Mouse (Mus musculus): ENCODE data around the gene Polr3f. TPM values are rescaled to one million over a fixed set of nuclear protein-coding genes. Genes with fewer than 3 reads are reported as not detected.
A peak's percentile ranks its signal among the peaks of the same experiment; 100 is the strongest.

Gene Polr3f
- total RNA-seq, 2 experiments from 2014 or later, result 29.9 to 32.0 TPM

DNA sequence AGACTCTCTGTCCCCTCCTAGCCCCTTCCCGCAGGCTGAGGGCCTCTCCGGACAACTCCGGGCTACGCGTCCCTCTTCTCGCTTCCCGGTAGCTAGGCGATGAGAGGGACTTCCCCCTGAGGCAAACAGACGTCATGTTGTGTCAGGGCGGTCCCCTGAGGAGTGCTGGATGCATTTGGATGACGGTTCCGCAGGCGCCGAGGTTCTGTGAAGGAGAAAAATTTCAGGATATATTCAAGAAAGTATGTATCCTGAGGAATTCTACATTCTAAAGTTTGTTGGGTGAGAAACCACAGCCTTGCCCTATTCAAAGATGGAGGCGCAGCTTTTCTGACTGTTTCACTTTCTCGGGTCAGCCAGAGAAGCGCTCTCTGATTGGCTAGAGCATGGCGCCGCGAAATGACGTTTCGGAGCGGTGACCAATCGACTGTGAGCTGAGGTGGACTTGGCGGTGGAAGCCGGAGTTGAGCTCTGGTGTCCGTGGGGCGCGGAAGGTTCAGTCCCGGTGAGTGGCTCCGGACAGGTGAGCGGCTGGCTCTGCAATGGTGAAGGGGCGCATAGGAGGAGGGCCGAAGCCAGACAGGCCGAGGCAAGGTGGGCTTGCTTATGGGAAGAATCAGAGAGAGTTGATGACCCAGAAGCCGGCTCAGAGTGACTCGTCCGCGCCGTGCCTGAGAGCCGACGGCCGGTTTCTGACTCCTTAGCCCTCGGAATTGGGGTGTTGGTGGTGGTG is 28.5 kb downstream of the Polr3f start, which contains the start of gene Sec23b:
Gene Sec23b (plus strand): TSS at position 410 of the 733 bp plus-strand sequence.
- DNase-seq, result peak; percentile 95
- intact Hi-C loops (cut with DNase I), result no loop called here

- no peak for DNase-seq
- intact Hi-C loops (cut with DNase I), result no loop called here
Observed at GRCm38 (mm10) chr2:144588723-144589122, 61.2 kb downstream of the Polr3f start.

Other genes with a start within 250 kb of the Polr3f start
- under 1 TPM; 0.64 to 0.77 TPM for gene Ovol2, start 195.6 kb upstream of the Polr3f start, total RNA-seq (2021)
- 10 to 100 TPM; 21.2 to 24.1 TPM for gene Kat14, start 158.7 kb upstream of the Polr3f start, total RNA-seq (2021)
- gene Pet117, start 158.7 kb upstream of the Polr3f start, total RNA-seq (2021), result 1 to 10 TPM; 4.4 to 5.9 TPM
- gene Dzank1, start 304 bp upstream of the Polr3f start, total RNA-seq (2021), result 10 to 100 TPM; 37.3 to 43.6 TPM
- gene Rbbp9, start 23.2 kb downstream of the Polr3f start, total RNA-seq (2021), result 10 to 100 TPM; 22.8 to 26.0 TPM
- 10 to 100 TPM; 36.3 to 46.3 TPM for gene Sec23b, start 28.5 kb downstream of the Polr3f start, total RNA-seq (2021)
- gene Smim26, start 66.3 kb downstream of the Polr3f start, total RNA-seq (2021), result 10 to 100 TPM; 45.1 to 45.8 TPM
- 10 to 100 TPM; 54.6 to 55.7 TPM for gene Dtd1, start 72.2 kb downstream of the Polr3f start, total RNA-seq (2021)

Measured in left cerebral cortex, postnatal 4 days (tissue).